Mouse (Mus musculus) naive thymus-derived CD4-positive, alpha-beta T cell, adult 2 months (primary cell): Measurements from ENCODE around the gene R3hdm1.
"Not testable (repeated sequence)": the region's sequence is repeated elsewhere in the genome, so short reads cannot be mapped to it uniquely, and the experiment has no call there.

Experiments used
- DNase-seq: peaks from one replicate; pipeline ENCODE4 v3.0.0-alpha.2; 2011; ENCODE audit warnings: low read depth

Gene R3hdm1

GRCm38 (mm10) chr1:128136222-128136621, 33.1 kb downstream of the R3hdm1 start:
- not testable (repeated sequence) for DNase-seq

- DNase-seq, result peak; percentile 54
Observed at GRCm38 (mm10) chr1:128141039-128141438, 37.9 kb downstream of the R3hdm1 start.

GRCm38 (mm10) chr1:128141737-128142136, 38.6 kb downstream of the R3hdm1 start:
- DNase-seq, result no peak

GRCm38 (mm10) chr1:128166956-128167355, 63.9 kb downstream of the R3hdm1 start:
- DNase-seq, result no peak

GRCm38 (mm10) chr1:128170104-128170503, 67.0 kb downstream of the R3hdm1 start:
- no peak for DNase-seq

- DNase-seq, result no peak
Observed at GRCm38 (mm10) chr1:128191426-128191825, 88.3 kb downstream of the R3hdm1 start.

GRCm38 (mm10) chr1:128192369-128192768, 89.3 kb downstream of the R3hdm1 start:
- no peak for DNase-seq

- no peak for DNase-seq
Observed at GRCm38 (mm10) chr1:128194011-128194410, 90.9 kb downstream of the R3hdm1 start.

- no peak for DNase-seq
Observed at GRCm38 (mm10) chr1:128197353-128197752, 94.3 kb downstream of the R3hdm1 start.

- DNase-seq, result no peak
Observed at GRCm38 (mm10) chr1:128213261-128213660, 110.2 kb downstream of the R3hdm1 start.

GRCm38 (mm10) chr1:128221886-128222285, 118.8 kb downstream of the R3hdm1 start:
- DNase-seq, result no peak

GRCm38 (mm10) chr1:128223304-128223703, 120.2 kb downstream of the R3hdm1 start:
- no peak for DNase-seq

- no peak for DNase-seq
Observed at GRCm38 (mm10) chr1:128235181-128235580, 132.1 kb downstream of the R3hdm1 start.

- no peak for DNase-seq
Observed at GRCm38 (mm10) chr1:128243627-128243995, 140.5 kb downstream of the R3hdm1 start, which contains the start of gene Ubxn4. TSS of gene Ubxn4 (plus strand) at chr1:128243964.

- peak; percentile 98 for DNase-seq
Observed at GRCm38 (mm10) chr1:128243996-128244726, 141.1 kb downstream of the R3hdm1 start.

- DNase-seq, result peak; percentile 65
Observed at GRCm38 (mm10) chr1:128244727-128245355, 141.7 kb downstream of the R3hdm1 start.

- DNase-seq, result not testable (repeated sequence)
Observed at GRCm38 (mm10) chr1:128267061-128267460, 164.0 kb downstream of the R3hdm1 start.

- DNase-seq, result no peak
Observed at GRCm38 (mm10) chr1:128270731-128271130, 167.6 kb downstream of the R3hdm1 start.

- DNase-seq, result no peak
Observed at GRCm38 (mm10) chr1:128275908-128276307, 172.8 kb downstream of the R3hdm1 start.

GRCm38 (mm10) chr1:128278563-128278962, 175.5 kb downstream of the R3hdm1 start:
- no peak for DNase-seq

- DNase-seq, result peak; percentile 11
Observed at GRCm38 (mm10) chr1:128281753-128282152, 178.7 kb downstream of the R3hdm1 start.

GRCm38 (mm10) chr1:128282924-128283323, 179.8 kb downstream of the R3hdm1 start:
- DNase-seq, result no peak

GRCm38 (mm10) chr1:128284157-128284690, 181.1 kb downstream of the R3hdm1 start:
- no peak for DNase-seq
